1 mouse cellular context compared by ENCODE assay signal in genomic region chr8:13105908-13106551, GRCm38 (mm10).
TF ChIP-seq lines count a peak whose summit lies in the region.

No protein-coding gene starts in this region.

TF ChIP-seq in ES-E14, 5 proteins besides CTCF, POLR2A, EP300 and RAD21 (continued from another document):
- TF ChIP-seq HCFC1 (IDR thresholded peaks at IDR 0.05; ENCODE audit: borderline replicate concordance, insufficient read depth, low read length) (no peak), MAFK (IDR thresholded peaks at IDR 0.05; ENCODE audit: insufficient read depth, low read depth, low read length) (no peak), ZNF384 (IDR thresholded peaks at IDR 0.05; ENCODE audit: low read depth, low read length) (no peak)
